Mouse (Mus musculus) liver, embryonic 11.5 days (tissue): ENCODE results near the gene Spem2. TPM values are rescaled to one million over a fixed set of nuclear protein-coding genes. Genes with fewer than 3 reads are reported as not detected.

ENCODE experiments used
- ATAC-seq: fragments of 200-750 bp; cut with Nextera tagmentation; replicated peaks from 2 replicates; pipeline ENCODE4 v1.8.0; 2017; ENCODE audit warnings: moderate number of reproducible peaks, mild to moderate bottlenecking, moderate TSS enrichment, moderate library complexity; ENCODE audit not compliant: low FRiP score
- DNase-seq: peaks from one replicate; pipeline ENCODE4 v3.0.0-alpha.2; 2017; ENCODE audit warnings: low spot score
- H3K27ac ChIP-seq: fragments of 300-500 bp; sonication (generic); 2 replicates; pipeline ENCODE4 v1.5.1; 2014; ENCODE audit warnings: mild to moderate bottlenecking, low read depth, low read length, control low read depth
- H3K27me3 ChIP-seq: fragments of 300-500 bp; sonication (generic); replicated peaks from 2 replicates; pipeline ENCODE4 v1.6.1; 2014; ENCODE audit warnings: low read length, mixed read lengths; ENCODE audit not compliant: control insufficient read depth, insufficient read depth
- H3K36me3 ChIP-seq: fragments of 300-500 bp; sonication (generic); 2 replicates; pipeline ENCODE4 v1.6.1; 2014; ENCODE audit warnings: mild to moderate bottlenecking, low read length, moderate library complexity, mixed read lengths; ENCODE audit not compliant: control insufficient read depth, insufficient read depth
- H3K4me1 ChIP-seq: fragments of 300-500 bp; sonication (generic); replicated peaks from 2 replicates; pipeline ENCODE4 v1.6.1; 2014; ENCODE audit warnings: low read length, mixed read lengths; ENCODE audit not compliant: control insufficient read depth, insufficient read depth
- H3K4me2 ChIP-seq: fragments of 300-500 bp; sonication (generic); 2 replicates; pipeline ENCODE4 v1.6.1; 2014; ENCODE audit warnings: mild to moderate bottlenecking, control low read depth, moderate library complexity
- H3K4me3 ChIP-seq: fragments of 300-500 bp; sonication (generic); 2 replicates; pipeline ENCODE4 v1.5.1; 2014; ENCODE audit warnings: low read depth, low read length, control low read depth
- H3K9ac ChIP-seq: fragments of 300-500 bp; sonication (generic); 2 replicates; pipeline ENCODE4 v1.6.1; 2014; ENCODE audit warnings: low read depth, low read length, control low read depth
- H3K9me3 ChIP-seq: fragments of 300-500 bp; sonication (generic); 2 replicates; pipeline ENCODE4 v1.6.1; 2016; ENCODE audit warnings: low read length, inconsistent platforms, mixed read lengths; ENCODE audit not compliant: control insufficient read depth
- WGBS: fragments of 180-500 bp; shearing (Covaris S2); extraction: QIAGEN DNeasy Blood & Tissue Kit; methylation state at CpG from one replicate; pipeline ENCODE4 v1.1.7; 2014; 5-methylcytosine and 5-hydroxymethylcytosine counted together
- polyA plus RNA-seq: library from polyadenylated mRNA; unstranded; fragments of >200 nt; fragmentation: Nextera tagmentation; extraction: Ambion mirVana; gene quantifications from 2 replicates; pipeline ENCODE4 v1.2.1, GENCODE M21; 2014

Spem2 gene
- polyA plus RNA-seq, 1 experiment from 2014 or later = not detected

DNA sequence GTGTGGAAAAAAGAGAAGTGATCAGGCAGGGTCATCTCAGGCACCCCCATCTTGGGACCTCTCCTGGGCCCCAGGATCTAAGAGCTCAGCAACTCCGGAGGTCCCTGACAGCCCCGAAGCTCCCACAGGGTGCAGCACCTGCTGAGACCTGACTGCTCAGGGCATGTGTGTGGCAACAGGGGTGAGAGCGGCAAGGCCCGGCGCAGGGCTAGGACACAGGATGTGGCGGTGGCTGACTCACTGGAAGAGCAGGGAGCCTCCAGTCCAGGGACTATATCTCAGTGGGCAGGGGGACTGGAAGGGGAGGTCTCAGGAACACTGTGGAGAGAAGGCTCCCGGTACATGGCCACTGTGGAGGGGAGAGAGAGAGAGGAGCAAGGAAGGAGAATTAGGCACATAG lies 20.3 kb downstream of the Spem2 start:
- Histone ChIP-seq H3K36me3 (no peaks in the 10 kb centered on the region), H3K4me1 (peaks cover 27% of the 10 kb centered on the region), H3K4me3 (no peak overlapping the region)

DNA sequence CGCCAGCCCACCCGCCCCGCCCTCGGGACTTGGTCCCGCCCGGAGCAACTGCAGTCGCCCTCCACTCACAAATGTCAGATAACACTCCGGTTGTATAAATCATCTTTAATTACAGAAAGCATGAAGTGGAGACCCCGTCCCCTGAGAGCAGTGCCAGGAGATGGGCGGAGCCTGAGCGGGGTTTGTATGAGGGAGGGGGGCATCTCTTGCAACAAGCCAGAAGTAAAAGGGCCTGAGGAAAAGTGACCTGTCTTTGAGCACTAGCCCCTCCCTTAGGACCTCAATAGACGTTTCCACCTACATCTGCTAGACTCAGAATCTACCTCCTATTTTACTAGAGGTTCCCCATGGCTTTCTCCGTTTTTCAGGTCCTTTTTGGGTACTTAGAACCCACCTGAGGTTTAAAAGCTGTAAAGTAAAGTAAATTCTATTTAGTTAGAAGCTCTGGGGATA lies 22.3 kb downstream of the Spem2 start:
- DNase-seq = no peak
- H3K4me1 ChIP-seq = peaks cover 12% of the 10 kb centered on the region
- no peaks in the 10 kb centered on the region for H3K9me3 ChIP-seq
- peak overlapping the region; percentile 89 for H3K4me2 ChIP-seq
- ATAC-seq = no peak
- H3K4me3 ChIP-seq = peak overlapping the region; percentile 48
- H3K36me3 ChIP-seq = no peaks in the 10 kb centered on the region
- H3K9ac ChIP-seq = peak overlapping the region; percentile 44
- H3K27ac ChIP-seq = no peak overlapping the region
- 5% methylated on average over 13 of the region's 13 CpGs for WGBS
- H3K27me3 ChIP-seq = peaks cover 41% of the 10 kb centered on the region

More for the DNA sequence above, 20.3 kb downstream of the Spem2 start:
- H3K27ac ChIP-seq = no peak overlapping the region
- H3K9ac ChIP-seq = no peak overlapping the region
- WGBS = 70% methylated on average over 7 of the region's 7 CpGs
- no peak for ATAC-seq
- no peak overlapping the region for H3K4me2 ChIP-seq
- DNase-seq = no peak
- H3K27me3 ChIP-seq = peaks cover 58% of the 10 kb centered on the region
- no peaks in the 10 kb centered on the region for H3K9me3 ChIP-seq

DNA sequence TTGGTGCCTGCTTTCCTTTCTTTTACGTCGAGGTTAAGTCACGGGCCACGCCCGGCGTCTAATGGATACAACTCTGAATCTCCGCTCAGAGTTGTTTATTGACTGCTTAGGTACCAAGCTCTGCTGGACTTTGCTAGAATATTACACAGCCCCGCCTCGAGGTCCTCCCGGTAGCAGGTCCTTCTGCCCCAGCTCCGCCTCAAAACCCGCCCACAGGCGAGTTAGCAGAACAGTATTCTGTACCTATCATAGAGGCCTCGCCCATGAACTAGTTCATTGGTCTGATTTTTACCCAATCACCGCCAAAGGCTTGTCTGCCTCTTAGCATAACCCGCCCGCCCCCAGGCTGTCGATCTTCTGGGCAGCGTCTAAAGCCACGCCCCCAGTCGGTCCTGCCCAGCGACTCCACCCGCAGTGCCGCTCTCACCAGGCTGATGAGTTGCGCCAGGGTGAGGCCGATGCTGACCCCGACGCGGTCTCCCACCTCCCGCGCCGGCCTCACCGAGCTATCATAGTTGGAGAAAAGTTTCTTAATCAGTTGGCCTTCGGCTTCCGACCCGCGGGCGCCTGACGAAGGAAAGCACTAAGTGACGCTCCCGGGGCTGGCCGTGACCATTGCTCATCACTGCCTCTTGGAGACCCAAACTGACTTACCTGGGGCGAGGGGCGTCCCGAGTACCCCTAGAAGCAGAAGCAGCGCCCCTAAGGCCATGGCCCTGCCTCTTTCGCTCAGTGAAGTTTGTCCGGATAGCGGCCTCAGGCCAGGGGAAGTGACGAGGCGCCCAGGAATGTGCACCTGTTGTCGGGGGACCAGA lies 22.9 kb downstream of the Spem2 start, which contains the start of gene Chrnb1:
Gene Chrnb1 (minus strand): TSS at position 776 of the 815 bp plus-strand sequence.
- Histone ChIP-seq H3K9ac (peak within 1 kb of the TSS; percentile 44), H3K4me1 (peaks cover 8% of the 10 kb centered on the region; the same call in 1 of the 2 replicates), H3K9me3 (no peaks in the 10 kb centered on the region), H3K4me2 (peak within 1 kb of the TSS; percentile 89), H3K36me3 (no peaks in the 10 kb centered on the region), H3K27ac (no peak within 1 kb of the TSS), H3K27me3 (peaks cover 35% of the 10 kb centered on the region), H3K4me3 (peak within 1 kb of the TSS; percentile 48)
- ATAC-seq (peak; percentile 99), DNase-seq (peak; percentile 89)
- WGBS = 1% methylated on average over 52 of the region's 52 CpGs

DNA sequence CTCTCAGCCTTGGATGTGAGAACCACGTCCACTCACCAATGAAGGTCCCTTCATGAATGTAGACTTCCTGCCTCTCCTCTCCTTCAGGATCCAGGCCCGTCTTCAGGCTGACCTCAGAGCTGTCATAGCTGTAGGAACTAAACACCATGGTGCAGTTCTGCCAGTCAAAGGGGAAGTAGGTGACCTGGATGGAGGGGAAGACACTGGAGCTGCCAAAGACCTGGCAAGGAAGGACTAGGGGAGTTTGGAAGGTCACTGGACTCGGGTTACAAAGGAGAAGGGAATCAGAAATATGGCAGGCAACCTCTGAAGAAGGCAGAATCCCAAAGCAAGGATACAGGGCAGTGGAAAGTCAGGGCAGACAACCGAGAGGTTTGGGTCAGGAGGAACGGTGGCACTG lies 24.8 kb downstream of the Spem2 start:
- H3K36me3 ChIP-seq = no peaks in the 10 kb centered on the region
- no peak overlapping the region for H3K9ac ChIP-seq
- WGBS = 56% methylated on average over 5 of the region's 5 CpGs
- H3K4me3 ChIP-seq = no peak overlapping the region
- H3K9me3 ChIP-seq = no peaks in the 10 kb centered on the region
- H3K4me2 ChIP-seq = no peak overlapping the region
- H3K27me3 ChIP-seq = peaks cover 17% of the 10 kb centered on the region; the same call in 1 of the 2 replicates
- H3K4me1 ChIP-seq = 0 out of 2 replicates have a peak, but pooled peaks cover 3% of the 10 kb centered on the region
- DNase-seq (no peak), ATAC-seq (no peak)
- no peak overlapping the region for H3K27ac ChIP-seq

DNA sequence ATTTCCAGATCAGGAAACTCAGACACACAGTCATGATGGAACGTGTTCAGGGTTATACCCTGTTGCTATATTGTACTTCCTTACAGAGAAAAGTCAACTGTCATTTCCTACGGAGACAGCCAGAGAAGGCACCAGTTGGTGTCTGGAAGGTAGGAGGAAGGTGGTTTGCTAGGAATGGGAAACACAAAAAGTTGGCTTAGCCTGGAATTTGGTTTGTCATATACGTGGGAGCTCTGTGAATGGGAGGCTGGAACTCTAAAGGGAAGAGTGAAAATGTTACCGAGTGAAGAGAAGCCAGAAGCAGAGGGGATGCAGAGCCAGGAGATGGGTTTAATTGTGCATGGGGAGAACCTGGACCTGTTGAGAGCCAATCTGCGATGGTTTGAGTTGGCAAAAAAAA lies 26.8 kb downstream of the Spem2 start:
- Histone ChIP-seq H3K27ac (no peak overlapping the region), H3K27me3 (peaks cover 5% of the 10 kb centered on the region; the same call in 1 of the 2 replicates), H3K9me3 (no peaks in the 10 kb centered on the region), H3K4me2 (no peak overlapping the region), H3K4me1 (0 out of 2 replicates have a peak, but pooled peaks cover 3% of the 10 kb centered on the region), H3K36me3 (no peaks in the 10 kb centered on the region), H3K9ac (no peak overlapping the region), H3K4me3 (no peak overlapping the region)
- WGBS = 68% methylated on average over 5 of the region's 5 CpGs
- ATAC-seq (no peak), DNase-seq (no peak)

DNA sequence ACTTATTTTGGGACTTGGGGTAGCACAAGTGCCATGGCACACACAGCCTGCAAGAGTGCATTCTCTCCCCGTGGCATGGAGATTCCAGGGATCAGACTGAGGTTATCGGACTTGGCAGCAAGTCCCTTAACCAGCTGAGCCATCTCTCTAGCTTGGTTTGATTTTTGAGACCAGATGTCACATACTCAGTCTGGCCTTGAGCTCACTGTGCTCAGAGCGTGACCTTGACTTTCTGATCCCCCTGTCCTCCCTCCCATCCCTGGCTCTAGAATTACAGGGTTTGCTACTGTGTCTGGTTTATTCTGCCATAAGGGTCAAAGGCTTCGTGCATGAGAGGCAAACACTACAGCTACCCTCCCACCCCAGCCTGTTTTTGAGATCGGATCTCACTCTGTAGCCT lies 28.8 kb downstream of the Spem2 start:
- no peak for ATAC-seq
- WGBS = 58% methylated on average over 5 of the region's 5 CpGs
- H3K9me3 ChIP-seq = no peaks in the 10 kb centered on the region
- H3K4me2 ChIP-seq = no peak overlapping the region
- H3K9ac ChIP-seq = no peak overlapping the region
- H3K27ac ChIP-seq = no peak overlapping the region
- no peak overlapping the region for H3K4me3 ChIP-seq
- H3K27me3 ChIP-seq = 0 out of 2 replicates have a peak, but pooled peaks cover 2% of the 10 kb centered on the region
- DNase-seq = no peak
- H3K4me1 ChIP-seq = peaks cover 9% of the 10 kb centered on the region
- no peaks in the 10 kb centered on the region for H3K36me3 ChIP-seq

DNA sequence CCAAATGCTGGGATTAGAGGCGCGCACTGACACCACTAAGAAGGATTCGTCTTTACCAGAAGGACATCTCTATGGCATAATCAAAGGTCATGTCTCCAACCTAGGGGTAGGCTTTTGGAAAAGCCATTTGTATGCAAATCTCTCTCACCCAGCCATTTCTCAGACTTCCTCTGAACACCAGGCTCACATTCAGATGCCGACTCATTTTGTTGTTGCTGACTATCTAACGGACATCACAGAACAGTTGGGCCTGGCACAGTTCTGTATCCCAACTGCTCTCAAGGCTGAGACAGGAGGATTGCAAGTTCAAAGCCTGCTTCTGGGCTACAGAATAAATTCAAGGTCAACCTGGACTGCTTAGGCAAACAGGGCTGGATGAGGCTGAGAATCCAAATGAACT lies 31.0 kb downstream of the Spem2 start:
- H3K9ac ChIP-seq = no peak overlapping the region
- H3K36me3 ChIP-seq = no peaks in the 10 kb centered on the region
- no peak for ATAC-seq
- H3K9me3 ChIP-seq = no peaks in the 10 kb centered on the region
- H3K4me2 ChIP-seq = no peak overlapping the region
- 81% methylated on average over 5 of the region's 5 CpGs for WGBS
- no peak overlapping the region for H3K27ac ChIP-seq
- H3K4me3 ChIP-seq = no peak overlapping the region
- H3K4me1 ChIP-seq = peaks cover 10% of the 10 kb centered on the region
- 0 out of 2 replicates have a peak, but pooled peaks cover 4% of the 10 kb centered on the region for H3K27me3 ChIP-seq
- DNase-seq = no peak

DNA sequence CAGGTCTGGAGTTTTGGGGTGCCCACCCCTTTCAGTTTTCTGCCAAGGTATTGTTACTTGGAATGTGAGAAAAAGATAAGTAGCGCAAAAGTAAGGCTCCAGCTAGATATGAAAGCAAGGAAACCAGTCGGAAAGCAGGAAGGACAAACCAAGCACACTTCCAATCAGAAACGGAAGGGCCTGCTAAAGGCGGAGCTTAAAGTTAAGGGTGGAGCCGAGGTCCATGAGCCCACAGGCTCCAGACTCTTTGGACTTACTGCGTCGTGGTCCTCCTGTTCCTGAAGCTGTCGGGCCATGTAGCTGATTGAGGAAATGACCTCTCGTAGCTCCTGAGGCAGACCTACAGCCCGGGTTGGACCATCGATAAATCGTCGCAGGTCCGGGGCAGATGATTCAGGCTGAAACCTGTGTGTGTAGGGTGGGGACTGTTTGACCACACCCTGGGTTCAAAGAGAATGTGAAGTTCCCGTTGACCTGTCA lies 33.4 kb downstream of the Spem2 start:
- 15% methylated on average over 15 of the region's 15 CpGs for WGBS
- ATAC-seq = peak; percentile 82
- H3K4me1 ChIP-seq = peaks cover 10% of the 10 kb centered on the region
- no peaks in the 10 kb centered on the region for H3K36me3 ChIP-seq
- H3K27me3 ChIP-seq = peaks cover 16% of the 10 kb centered on the region; the same call in 1 of the 2 replicates
- H3K27ac ChIP-seq = peak overlapping the region; percentile 23; the same call in 1 of the 2 replicates
- H3K9ac ChIP-seq = peak overlapping the region; percentile 59
- peak overlapping the region; percentile 36 for H3K4me3 ChIP-seq
- H3K9me3 ChIP-seq = no peaks in the 10 kb centered on the region
- DNase-seq = no peak
- peak overlapping the region; percentile 62 for H3K4me2 ChIP-seq
